Mouse (Mus musculus) kidney, postnatal 0 days (tissue): ENCODE results near the gene Lonrf2. TPM values are rescaled to one million over a fixed set of nuclear protein-coding genes. Genes with fewer than 3 reads are reported as not detected.

Experiments
- ATAC-seq: fragments of 200-750 bp; cut with Nextera tagmentation; replicated peaks from 2 replicates; pipeline ENCODE4 v1.8.0; 2017; ENCODE audit warnings: low read depth, moderate number of reproducible peaks, moderate TSS enrichment, moderate library complexity; ENCODE audit not compliant: low FRiP score
- DNase-seq: peaks from one replicate; pipeline ENCODE4 v3.0.0-alpha.2; 2016; ENCODE audit warnings: low spot score
- H3K27ac ChIP-seq: fragments of 300-500 bp; sonication (generic); 2 replicates; pipeline ENCODE4 v1.5.1; 2014; ENCODE audit warnings: mild to moderate bottlenecking
- H3K27me3 ChIP-seq: fragments of 300-500 bp; sonication (generic); 2 replicates; pipeline ENCODE4 v1.6.1; 2014; ENCODE audit warnings: low read length, mixed read lengths; ENCODE audit not compliant: insufficient read depth
- H3K36me3 ChIP-seq: fragments of 300-500 bp; sonication (generic); 2 replicates; pipeline ENCODE4 v1.6.1; 2014; ENCODE audit warnings: low read length, mixed read lengths; ENCODE audit not compliant: insufficient read depth
- H3K4me1 ChIP-seq: fragments of 300-500 bp; sonication (generic); replicated peaks from 2 replicates; pipeline ENCODE4 v1.6.1; 2014; ENCODE audit warnings: antibody characterized with exemption, low read length, mixed read lengths; ENCODE audit not compliant: insufficient read depth
- H3K4me2 ChIP-seq: fragments of 300-500 bp; sonication (generic); 2 replicates; pipeline ENCODE4 v1.6.1; 2014; ENCODE audit warnings: mild to moderate bottlenecking, low read length, moderate library complexity, mixed read lengths
- H3K4me3 ChIP-seq: fragments of 300-500 bp; sonication (generic); replicated peaks from 2 replicates; pipeline ENCODE4 v1.5.1; 2014; ENCODE audit warnings: low read depth, low read length
- H3K9ac ChIP-seq: fragments of 300-500 bp; sonication (generic); 2 replicates; pipeline ENCODE4 v1.6.1; 2014; ENCODE audit warnings: low read depth, low read length
- H3K9me3 ChIP-seq: fragments of 300-500 bp; sonication (generic); replicated peaks from 2 replicates; pipeline ENCODE4 v1.6.1; 2016; ENCODE audit warnings: low read length, inconsistent platforms, mixed read lengths
- CTCF ChIP-seq: IDR thresholded peaks from 2 replicates; pipeline ENCODE4 v1.5.1; 2016; ENCODE audit warnings: antibody characterized with exemption, low read depth, mild to moderate bottlenecking, moderate library complexity
- whole genome bisulfite sequencing: fragments of 180-500 bp; shearing (Covaris S2); extraction: QIAGEN DNeasy Blood & Tissue Kit; methylation state at CpG from one replicate; pipeline ENCODE4 v1.1.7; 2014; 5-methylcytosine and 5-hydroxymethylcytosine counted together
- polyA plus RNA-seq: library from polyadenylated mRNA; unstranded; fragments of >200 nt; fragmentation: Nextera tagmentation; extraction: Ambion mirVana; gene quantifications from 2 replicates; pipeline ENCODE4 v1.2.1, GENCODE M21; 2015

Lonrf2 gene
- polyA plus RNA-seq, 1 experiment from 2014 or later, result 0.82 TPM

DNA sequence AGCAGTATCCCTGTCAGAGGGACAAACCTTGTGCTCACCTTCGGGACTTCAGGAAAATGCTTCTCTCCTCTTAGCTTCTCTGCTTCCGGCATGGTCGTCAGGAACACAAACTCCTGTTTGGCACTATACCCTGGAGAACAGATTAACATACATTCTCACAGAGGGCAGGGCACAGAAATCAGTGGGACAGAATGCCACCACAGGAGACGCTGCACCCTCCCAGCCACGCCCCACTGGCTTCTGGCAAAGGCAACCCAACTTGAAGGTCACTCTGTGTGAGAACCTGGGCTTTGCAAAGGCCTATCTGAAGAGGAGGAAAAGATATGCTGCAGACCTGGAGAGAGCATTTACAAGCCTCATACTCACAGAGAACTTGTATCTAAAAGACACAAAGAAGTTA is 37.4 kb upstream of the Lonrf2 start:
- H3K27ac ChIP-seq, result no peak overlapping the region
- no peaks in the 10 kb centered on the region for H3K27me3 ChIP-seq
- no peaks in the 10 kb centered on the region for H3K36me3 ChIP-seq
- no peaks in the 10 kb centered on the region for H3K9me3 ChIP-seq
- DNase-seq, result no peak
- 74% methylated on average over 5 of the region's 5 CpGs for WGBS
- no peak for ATAC-seq
- H3K4me3 ChIP-seq, result no peak overlapping the region
- no peak for TF ChIP-seq CTCF
- H3K9ac ChIP-seq, result no peak overlapping the region
- no peak overlapping the region for H3K4me2 ChIP-seq
- H3K4me1 ChIP-seq, result no peaks in the 10 kb centered on the region

GRCm38 (mm10) chr1:38871834-38872233 is 35.3 kb upstream of the Lonrf2 start:
- Histone ChIP-seq H3K9me3 (no peaks in the 10 kb centered on the region), H3K4me1 (no peaks in the 10 kb centered on the region), H3K27me3 (no peaks in the 10 kb centered on the region), H3K36me3 (no peaks in the 10 kb centered on the region), H3K4me2 (no peak overlapping the region), H3K27ac (no peak overlapping the region), H3K4me3 (no peak overlapping the region), H3K9ac (no peak overlapping the region)
- ATAC-seq (no peak), DNase-seq (no peak)
- 85% methylated on average over 6 of the region's 6 CpGs for WGBS
- TF ChIP-seq CTCF, result no peak

GRCm38 (mm10) chr1:38869398-38870195 is 33.1 kb upstream of the Lonrf2 start:
- DNase-seq (no peak), ATAC-seq (no peak)
- TF ChIP-seq CTCF, result no peak
- Histone ChIP-seq H3K4me3 (no peak overlapping the region), H3K9me3 (no peaks in the 10 kb centered on the region), H3K9ac (no peak overlapping the region), H3K36me3 (no peaks in the 10 kb centered on the region), H3K27ac (no peak overlapping the region), H3K27me3 (no peaks in the 10 kb centered on the region), H3K4me2 (no peak overlapping the region), H3K4me1 (no peaks in the 10 kb centered on the region)
- WGBS, result 57% methylated on average over 13 of the region's 13 CpGs

DNA sequence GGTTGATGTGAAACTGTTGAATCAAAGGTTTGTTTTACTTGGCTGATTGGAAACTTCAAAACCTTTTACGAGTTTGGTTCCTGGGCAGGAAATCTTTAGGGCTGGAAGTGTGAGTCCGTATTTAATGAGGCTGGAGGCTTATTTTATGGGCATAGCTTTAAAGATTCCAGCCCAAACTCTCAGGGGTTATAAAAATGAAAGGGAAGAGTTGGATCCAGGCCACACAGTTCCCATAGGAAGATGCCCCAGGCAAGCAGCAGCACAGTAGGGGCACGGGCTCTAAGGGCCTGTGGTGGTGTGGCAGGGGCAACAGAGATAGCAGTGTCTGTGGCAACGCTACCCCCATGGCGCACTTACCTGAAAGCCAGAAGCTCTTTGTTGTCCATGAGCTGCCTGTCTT is 29.7 kb upstream of the Lonrf2 start:
- DNase-seq (no peak), ATAC-seq (no peak)
- H3K9me3 ChIP-seq, result no peaks in the 10 kb centered on the region
- no peak overlapping the region for H3K4me2 ChIP-seq
- no peaks in the 10 kb centered on the region; the same call in 1 of the 2 replicates for H3K27me3 ChIP-seq
- TF ChIP-seq CTCF, result no peak
- H3K27ac ChIP-seq, result no peak overlapping the region
- no peaks in the 10 kb centered on the region for H3K36me3 ChIP-seq
- 61% methylated on average over 5 of the region's 5 CpGs for WGBS
- no peak overlapping the region for H3K9ac ChIP-seq
- H3K4me3 ChIP-seq, result no peak overlapping the region
- no peaks in the 10 kb centered on the region for H3K4me1 ChIP-seq

- no peak for TF ChIP-seq CTCF
- DNase-seq (no peak), ATAC-seq (no peak)
- Histone ChIP-seq H3K9me3 (no peaks in the 10 kb centered on the region), H3K27ac (no peak overlapping the region), H3K4me3 (no peak overlapping the region), H3K27me3 (no peaks in the 10 kb centered on the region; the same call in 1 of the 2 replicates), H3K4me2 (no peak overlapping the region), H3K4me1 (no peaks in the 10 kb centered on the region), H3K36me3 (no peaks in the 10 kb centered on the region), H3K9ac (no peak overlapping the region)
- 77% methylated on average over 9 of the region's 9 CpGs for WGBS
Measured at GRCm38 (mm10) chr1:38864341-38864740, 27.8 kb upstream of the Lonrf2 start.

DNA sequence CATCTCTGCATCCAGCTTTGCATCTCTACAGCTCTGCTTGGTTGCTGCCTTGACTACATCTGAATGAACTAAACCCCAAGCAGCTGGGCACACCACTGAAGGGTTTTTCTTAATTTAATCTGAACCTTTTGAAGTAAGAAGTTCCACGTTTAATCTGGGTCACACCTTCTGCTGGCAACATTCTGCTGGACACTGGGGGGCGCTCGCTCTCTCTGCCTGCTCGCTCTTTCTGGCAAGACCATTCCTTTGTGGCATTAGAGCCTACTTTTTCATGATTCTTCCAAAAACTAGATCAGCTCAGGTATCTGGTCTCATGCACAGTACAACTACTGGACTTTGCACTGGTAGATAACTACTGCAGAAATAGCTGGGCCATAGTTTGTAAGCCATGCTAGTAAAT is 25.7 kb upstream of the Lonrf2 start:
- Histone ChIP-seq H3K9ac (no peak overlapping the region), H3K27me3 (no peaks in the 10 kb centered on the region; the same call in 1 of the 2 replicates), H3K4me2 (no peak overlapping the region), H3K27ac (no peak overlapping the region), H3K9me3 (no peaks in the 10 kb centered on the region), H3K36me3 (no peaks in the 10 kb centered on the region), H3K4me3 (no peak overlapping the region), H3K4me1 (no peaks in the 10 kb centered on the region)
- DNase-seq, result peak; percentile 23
- TF ChIP-seq CTCF, result peak; percentile 59
- 23% methylated on average over 4 of the region's 4 CpGs for WGBS
- no peak for ATAC-seq
